Mouse (Mus musculus) lung, postnatal 0 days (tissue): ENCODE results near the gene Atg7.

Experiments
- CTCF ChIP-seq: IDR thresholded peaks from 2 replicates; pipeline ENCODE4 v1.5.1; 2016; ENCODE audit warnings: antibody characterized with exemption, mild to moderate bottlenecking
- EP300 ChIP-seq: IDR thresholded peaks from 2 replicates; pipeline ENCODE4 v1.6.1; 2016; ENCODE audit warnings: antibody characterized with exemption, mild to moderate bottlenecking, control low read depth

DNA sequence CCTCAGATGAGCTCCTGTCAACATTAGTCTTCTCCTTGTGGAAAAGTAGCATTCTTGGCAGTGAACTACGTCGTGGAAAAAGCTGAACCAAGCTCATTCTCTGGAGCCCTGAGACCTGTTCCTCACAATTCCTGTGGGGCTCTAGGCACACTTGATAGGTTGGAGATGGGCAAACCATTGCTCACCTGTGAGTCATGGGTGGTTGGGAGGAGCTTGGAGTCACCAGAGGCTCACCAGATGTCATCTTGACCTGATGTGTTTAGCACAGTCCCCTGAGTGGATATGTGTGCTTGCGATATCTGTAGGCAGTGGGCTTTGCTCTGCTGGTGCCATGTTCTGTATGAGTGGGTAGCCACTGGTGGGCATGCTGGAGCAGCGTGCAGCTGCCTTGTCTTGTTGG lies 163.0 kb downstream of the Atg7 start:
- no peak for TF ChIP-seq CTCF
- TF ChIP-seq EP300, result no peak
